Mouse (Mus musculus) bone marrow, adult 2 months (tissue): ENCODE results near the gene Vegfa. TPM values are rescaled to one million over a fixed set of nuclear protein-coding genes. Genes with fewer than 3 reads are reported as not detected.

Experiments used
- H3K27ac ChIP-seq: fragments of 200-500 bp; 2 replicates; pipeline ENCODE4 v1.5.1; 2012; ENCODE audit warnings: low read depth, mild to moderate bottlenecking, control low read depth, inconsistent platforms, low read length; ENCODE audit not compliant: control insufficient read depth, poor library complexity, insufficient read depth
- H3K4me1 ChIP-seq: fragments of 200-500 bp; 2 replicates; pipeline ENCODE4 v1.6.1; 2011; ENCODE audit warnings: low read length; ENCODE audit not compliant: control insufficient read depth, insufficient read depth
- H3K4me3 ChIP-seq: fragments of 200-500 bp; replicated peaks from 2 replicates; pipeline ENCODE3; 2011; ENCODE audit warnings: mild to moderate bottlenecking, low read depth, low read length, control low read depth; ENCODE audit not compliant: control insufficient read depth
- CTCF ChIP-seq: fragments of 200-500 bp; IDR thresholded peaks from 2 replicates; pipeline ENCODE4 v1.5.1; 2011; ENCODE audit warnings: low read length, control low read depth; ENCODE audit not compliant: control insufficient read depth, insufficient read depth
- POLR2A ChIP-seq: fragments of 200-500 bp; IDR thresholded peaks from 2 replicates; pipeline ENCODE4 v1.6.1; 2011; ENCODE audit warnings: low read depth, mild to moderate bottlenecking, control low read depth, low read length, borderline replicate concordance; ENCODE audit not compliant: control insufficient read depth
- WGBS: fragments of 180-500 bp; shearing (Covaris S2); methylation state at CpG from one replicate; pipeline ENCODE4 v1.1.7; 2018; 5-methylcytosine and 5-hydroxymethylcytosine counted together
- polyA plus RNA-seq: library from polyadenylated mRNA; stranded (reverse); fragments of >200 nt; gene quantifications from 2 replicates; pipeline ENCODE4 v1.2.4, GENCODE M21; 2011; ENCODE audit warnings: low replicate concordance; ENCODE audit not compliant: missing spikeins, insufficient read depth, insufficient read length

The Vegfa gene
- polyA plus RNA-seq, 1 experiment: 18.8 TPM

DNA sequence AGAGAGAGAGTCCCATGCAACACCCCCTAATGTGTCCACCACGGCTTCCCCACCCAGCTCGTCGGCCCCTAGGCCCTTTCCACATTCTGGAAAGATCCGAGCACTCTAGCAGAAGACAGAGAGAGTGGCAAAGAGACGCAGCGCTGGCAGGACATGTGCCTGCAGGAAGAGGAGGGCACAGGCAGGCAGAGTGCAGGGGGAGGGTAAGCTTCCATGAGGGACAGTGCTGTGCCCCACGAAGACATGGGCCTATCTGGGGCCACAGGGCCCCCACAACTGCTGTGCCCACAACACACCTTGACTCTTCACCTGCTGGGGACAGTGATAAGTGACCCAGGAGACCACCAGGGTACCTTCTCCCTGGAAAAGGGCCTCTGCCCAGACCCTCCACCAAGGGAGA is 11.0 kb downstream of the Vegfa start:
- WGBS: 83% methylated on average over 7 of the region's 7 CpGs
- no peaks in the 10 kb centered on the region; the same call in 1 of the 2 replicates for H3K4me1 ChIP-seq
- no peak overlapping the region for H3K4me3 ChIP-seq
- no peak overlapping the region for H3K27ac ChIP-seq
- TF ChIP-seq CTCF (no peak), POLR2A (no peak)

DNA sequence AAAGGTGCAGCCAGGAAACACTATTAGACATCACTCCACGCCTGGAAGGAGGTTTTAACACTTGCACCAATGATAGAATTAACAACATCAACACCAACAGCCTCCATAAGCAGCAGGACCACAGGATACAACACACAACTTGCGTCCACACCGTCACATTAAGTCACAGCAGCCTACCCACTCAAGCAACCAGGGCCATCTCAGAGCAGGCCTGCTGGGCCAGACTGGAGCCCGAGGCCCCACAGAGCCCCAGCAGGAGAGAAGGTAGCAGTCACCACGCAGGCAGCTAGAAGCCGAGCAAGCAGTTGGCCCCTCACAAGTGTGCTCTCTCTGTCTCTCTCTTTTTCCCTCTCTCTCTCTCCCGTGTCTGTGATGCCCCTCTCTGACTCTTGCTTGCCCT is 11.6 kb downstream of the Vegfa start:
- no peak overlapping the region for H3K27ac ChIP-seq
- no peak for TF ChIP-seq CTCF
- no peak for TF ChIP-seq POLR2A
- H3K4me3 ChIP-seq: no peak overlapping the region
- 72% methylated on average over 7 of the region's 7 CpGs for WGBS
- no peaks in the 10 kb centered on the region; the same call in 1 of the 2 replicates for H3K4me1 ChIP-seq

DNA sequence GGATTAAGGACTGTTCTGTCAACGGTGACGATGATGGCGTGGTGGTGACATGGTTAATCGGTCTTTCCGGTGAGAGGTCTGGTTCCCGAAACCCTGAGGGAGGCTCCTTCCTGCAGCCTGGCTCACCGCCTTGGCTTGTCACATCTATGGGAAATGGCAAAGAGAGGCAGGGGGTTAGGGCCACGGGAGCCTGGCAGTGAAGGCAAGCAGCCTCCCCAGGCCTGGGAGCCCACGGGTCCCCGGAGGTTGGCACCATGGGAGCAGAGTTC is 13.5 kb downstream of the Vegfa start:
- no peaks in the 10 kb centered on the region; the same call in 1 of the 2 replicates for H3K4me1 ChIP-seq
- no peak for TF ChIP-seq CTCF
- no peak for TF ChIP-seq POLR2A
- no peak overlapping the region for H3K4me3 ChIP-seq
- WGBS: 85% methylated on average over 10 of the region's 10 CpGs
- no peak overlapping the region for H3K27ac ChIP-seq

DNA sequence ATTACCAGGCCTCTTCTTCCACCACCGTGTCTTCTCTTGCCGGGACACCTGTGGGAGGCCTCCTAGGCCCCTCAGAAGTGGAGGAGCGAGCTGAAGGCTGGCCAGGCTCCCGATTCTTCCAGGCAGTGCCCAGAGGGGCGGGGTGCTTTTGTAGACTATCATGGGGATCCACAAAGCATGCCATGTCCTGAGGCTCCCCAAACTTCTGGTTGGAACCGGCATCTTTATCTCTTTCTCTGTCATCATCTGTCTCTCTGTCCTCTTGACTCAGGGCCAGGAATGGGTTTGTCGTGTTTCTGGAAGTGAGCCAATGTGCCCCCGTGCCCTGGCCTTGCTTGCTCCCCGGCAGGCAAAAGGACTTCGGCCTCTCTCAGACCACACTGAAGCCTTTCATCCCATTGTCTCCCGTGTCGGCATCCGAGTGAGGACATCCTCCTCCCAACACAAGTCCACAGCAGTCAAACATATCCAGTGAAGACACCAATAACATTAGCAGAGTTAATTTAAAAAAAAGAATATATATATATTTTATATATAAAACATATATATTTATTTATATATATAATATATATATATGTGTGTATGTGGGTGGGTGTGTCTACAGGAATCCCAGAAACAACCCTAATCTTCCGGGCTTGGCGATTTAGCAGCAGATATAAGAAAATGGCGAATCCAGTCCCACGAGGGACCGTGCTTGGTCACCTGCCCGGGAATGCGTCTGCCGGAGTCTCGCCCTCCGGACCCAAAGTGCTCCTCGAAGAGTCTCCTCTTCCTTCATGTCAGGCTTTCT is 14.0 kb downstream of the Vegfa start:
- Histone ChIP-seq H3K27ac (no peak overlapping the region), H3K4me3 (no peak overlapping the region), H3K4me1 (peaks cover 1% of the 10 kb centered on the region; the same call in 1 of the 2 replicates)
- 82% methylated on average over 24 of the region's 24 CpGs for WGBS
- TF ChIP-seq POLR2A (no peak), CTCF (no peak)

DNA sequence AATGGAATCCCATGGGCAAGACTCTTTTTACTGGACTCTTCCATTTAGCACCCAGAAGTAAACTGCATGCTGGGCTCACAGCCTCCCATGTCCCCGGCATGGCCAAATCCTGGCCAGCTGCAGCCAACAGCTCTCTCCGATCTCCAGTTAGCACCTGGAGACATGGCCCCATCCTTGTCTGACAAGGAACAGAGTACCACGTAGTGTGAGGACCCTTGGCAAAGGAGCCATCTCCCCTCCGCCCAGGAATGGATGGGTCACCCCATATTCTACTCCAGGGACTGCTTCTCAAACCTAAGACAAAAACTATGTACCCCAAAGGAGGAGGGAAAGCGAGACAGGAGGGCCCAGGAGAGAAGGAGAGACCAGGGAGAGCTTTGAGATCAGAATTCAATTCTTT is 15.6 kb downstream of the Vegfa start:
- no peak overlapping the region for H3K4me3 ChIP-seq
- TF ChIP-seq CTCF (no peak), POLR2A (no peak)
- no peak overlapping the region for H3K27ac ChIP-seq
- 85% methylated on average over 5 of the region's 5 CpGs for WGBS
- peaks cover 5% of the 10 kb centered on the region for H3K4me1 ChIP-seq

DNA sequence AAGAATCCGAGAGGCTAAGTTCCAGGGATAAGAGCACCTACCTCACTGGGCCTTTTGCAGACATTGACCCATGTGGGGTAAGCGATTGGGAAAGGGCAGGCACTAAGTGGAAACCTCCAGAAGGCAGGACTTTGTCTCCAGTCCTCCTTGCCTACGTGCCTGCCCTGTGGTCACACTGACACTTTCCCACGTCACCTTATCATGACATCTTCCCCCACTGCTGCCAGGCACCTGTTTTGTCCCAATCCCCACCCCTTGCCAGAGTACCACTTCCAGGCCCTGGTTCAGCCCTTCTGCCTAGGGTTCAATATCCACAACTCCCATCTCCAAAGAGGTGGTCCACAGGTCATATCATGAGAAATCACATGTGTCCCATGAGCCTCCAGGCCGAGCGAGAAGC is 16.2 kb downstream of the Vegfa start:
- H3K27ac ChIP-seq: no peak overlapping the region
- 69% methylated on average over 6 of the region's 6 CpGs for WGBS
- peaks cover 5% of the 10 kb centered on the region for H3K4me1 ChIP-seq
- TF ChIP-seq CTCF: no peak
- TF ChIP-seq POLR2A: no peak
- H3K4me3 ChIP-seq: no peak overlapping the region

DNA sequence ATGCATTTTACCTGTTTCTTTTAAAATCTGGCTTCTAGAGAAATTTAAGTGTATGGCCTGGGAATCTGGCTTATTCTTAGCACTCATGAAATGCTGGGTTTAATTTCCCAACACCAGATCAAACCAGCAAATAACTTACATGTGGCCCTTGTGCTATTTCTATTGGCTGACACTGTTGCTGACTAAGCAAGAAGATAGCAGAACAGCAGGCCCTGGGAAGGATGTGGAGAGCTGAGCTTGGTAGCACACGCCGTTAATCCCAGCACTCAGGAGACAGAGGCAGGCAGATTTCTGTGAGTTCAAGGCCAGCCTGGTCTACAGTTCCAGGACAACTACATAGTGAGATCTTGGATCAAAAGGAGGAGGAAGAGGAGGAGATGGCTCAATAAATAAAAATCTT is 17.2 kb downstream of the Vegfa start:
- Histone ChIP-seq H3K27ac (no peak overlapping the region), H3K4me3 (no peak overlapping the region), H3K4me1 (peaks cover 7% of the 10 kb centered on the region)
- TF ChIP-seq POLR2A (no peak), CTCF (no peak)
- WGBS: 51% methylated on average over 2 of the region's 2 CpGs

DNA sequence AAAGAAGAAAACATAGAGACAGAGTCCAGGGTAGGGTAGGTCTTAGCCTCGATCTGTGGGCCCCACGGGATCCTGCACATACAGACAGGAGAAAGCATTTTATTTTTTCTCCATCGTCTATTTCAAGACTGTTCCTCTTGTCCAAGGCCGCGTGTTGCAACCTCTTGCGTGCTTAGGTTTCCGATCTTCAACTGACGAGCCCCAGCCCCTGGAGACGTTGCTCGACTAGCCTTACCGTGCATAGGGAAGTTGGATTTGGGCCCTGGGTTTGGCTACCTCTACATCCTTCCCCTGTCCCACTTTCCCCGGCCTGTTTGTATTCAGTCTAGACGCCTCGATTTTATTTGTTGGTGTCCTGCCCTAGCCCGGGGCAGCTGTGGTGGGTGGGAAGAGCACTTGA is 18.6 kb downstream of the Vegfa start:
- WGBS: 38% methylated on average over 15 of the region's 15 CpGs
- H3K27ac ChIP-seq: peak overlapping the region; percentile 87
- no peak for TF ChIP-seq POLR2A
- no peak for TF ChIP-seq CTCF
- peaks cover 9% of the 10 kb centered on the region for H3K4me1 ChIP-seq
- H3K4me3 ChIP-seq: no peak overlapping the region

DNA sequence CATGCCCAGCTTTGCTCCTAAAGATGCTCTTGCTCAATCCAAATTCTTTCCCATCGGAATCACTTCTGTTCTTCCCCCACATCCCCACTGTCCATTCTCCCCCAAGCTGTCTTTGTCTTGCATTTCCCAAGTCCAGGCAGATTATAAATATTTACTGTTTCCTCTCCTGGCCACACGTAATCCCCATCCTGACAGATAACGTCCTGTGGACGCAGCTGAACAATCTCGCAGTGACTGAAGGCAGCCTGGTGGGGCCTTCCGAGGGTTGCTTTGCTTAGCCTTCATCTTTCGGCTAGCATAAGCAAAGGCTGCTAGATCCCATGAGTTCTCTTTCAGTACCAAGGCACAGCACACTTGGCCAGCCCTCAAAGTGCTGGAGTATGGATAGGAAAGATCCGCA is 20.0 kb downstream of the Vegfa start:
- WGBS: 58% methylated on average over 8 of the region's 8 CpGs
- TF ChIP-seq POLR2A: no peak
- no peak for TF ChIP-seq CTCF
- Histone ChIP-seq H3K27ac (peak overlapping the region; percentile 11; the same call in 1 of the 2 replicates), H3K4me1 (peaks cover 9% of the 10 kb centered on the region), H3K4me3 (no peak overlapping the region)
